Mouse (Mus musculus) hematopoietic stem cell, adult 5-6 weeks (primary cell): ENCODE measurements around the gene Nosip. TPM values are rescaled to one million over a fixed set of nuclear protein-coding genes. Genes with fewer than 3 reads are reported as not detected.

Experiments used
- ATAC-seq, 2 experiments: fragments of 125-278 bp in 1 of 2; replicated peaks in 1 of 2; 2 replicates each; pipeline ENCODE4 v1.8.0; 2016 to 2017; ENCODE audit warnings: inconsistent platforms in 2 of 2, mild to moderate bottlenecking in 2 of 2, moderate number of reproducible peaks in 2 of 2, low read depth in 1 of 2, moderate TSS enrichment in 1 of 2; ENCODE audit not compliant: low FRiP score in 2 of 2, poor library complexity in 2 of 2, severe bottlenecking in 2 of 2, insufficient read depth in 1 of 2, low TSS enrichment in 1 of 2
- total RNA-seq: library from RNA; stranded (forward); fragments of 172-1452, 232-1000 nt; gene quantifications from 2 replicates; pipeline ENCODE4 v1.2.3, GENCODE M21; 2017

Nosip gene
- total RNA-seq, 1 experiment from 2014 or later = 72.8 TPM

DNA sequence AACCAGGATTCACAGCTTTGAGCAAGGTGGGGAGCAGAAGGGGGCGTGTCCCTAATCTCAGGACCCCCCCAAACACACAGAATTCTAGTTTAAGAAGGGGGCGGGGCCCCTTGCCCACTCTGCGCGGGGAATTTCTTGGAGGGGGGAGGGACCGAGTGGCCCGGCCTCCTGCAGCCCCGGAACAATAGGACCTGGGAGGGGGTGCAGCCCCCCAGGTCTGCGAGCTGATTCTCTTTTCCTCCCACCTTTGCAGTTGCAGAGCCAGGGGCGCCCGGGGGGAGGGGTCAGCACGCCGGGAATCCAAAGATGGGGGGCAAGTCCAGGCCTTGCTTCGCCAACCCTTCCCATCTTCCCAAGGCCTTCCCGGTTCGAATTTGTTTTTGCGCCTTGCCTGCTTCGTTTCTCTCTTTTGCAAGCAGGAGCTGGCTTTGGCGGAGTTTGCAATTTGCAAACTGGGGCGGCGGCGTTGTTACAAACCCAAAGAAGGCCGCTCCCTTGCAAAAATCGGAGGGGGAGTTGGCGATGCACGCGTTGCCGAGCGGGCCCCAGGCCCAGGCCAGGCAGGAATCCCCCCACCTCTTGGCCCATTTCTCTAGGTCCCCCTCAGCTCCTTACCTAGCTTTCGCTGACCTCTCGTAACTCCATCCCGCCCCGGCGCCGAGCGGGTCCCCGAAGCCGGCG is 9.9 kb upstream of the Nosip start:
- no peak for ATAC-seq

DNA sequence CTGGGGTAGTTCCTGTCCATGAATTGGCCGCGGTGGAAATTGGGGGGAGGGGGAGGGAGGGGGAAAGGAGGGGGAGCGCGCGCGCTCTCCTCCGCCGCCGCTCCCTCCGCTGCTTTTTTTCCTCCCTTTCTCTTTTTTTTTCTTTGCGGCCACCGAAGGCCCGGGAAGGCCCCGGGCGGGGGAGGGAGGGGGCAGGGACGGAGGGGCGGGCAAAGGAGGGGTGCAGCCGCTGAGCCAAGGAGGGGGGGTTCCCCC is 9.4 kb upstream of the Nosip start, which contains the start of gene Prr12:
TSS of gene Prr12 (minus strand) at position 20 of the 255 bp plus-strand sequence.
- no peak for ATAC-seq

DNA sequence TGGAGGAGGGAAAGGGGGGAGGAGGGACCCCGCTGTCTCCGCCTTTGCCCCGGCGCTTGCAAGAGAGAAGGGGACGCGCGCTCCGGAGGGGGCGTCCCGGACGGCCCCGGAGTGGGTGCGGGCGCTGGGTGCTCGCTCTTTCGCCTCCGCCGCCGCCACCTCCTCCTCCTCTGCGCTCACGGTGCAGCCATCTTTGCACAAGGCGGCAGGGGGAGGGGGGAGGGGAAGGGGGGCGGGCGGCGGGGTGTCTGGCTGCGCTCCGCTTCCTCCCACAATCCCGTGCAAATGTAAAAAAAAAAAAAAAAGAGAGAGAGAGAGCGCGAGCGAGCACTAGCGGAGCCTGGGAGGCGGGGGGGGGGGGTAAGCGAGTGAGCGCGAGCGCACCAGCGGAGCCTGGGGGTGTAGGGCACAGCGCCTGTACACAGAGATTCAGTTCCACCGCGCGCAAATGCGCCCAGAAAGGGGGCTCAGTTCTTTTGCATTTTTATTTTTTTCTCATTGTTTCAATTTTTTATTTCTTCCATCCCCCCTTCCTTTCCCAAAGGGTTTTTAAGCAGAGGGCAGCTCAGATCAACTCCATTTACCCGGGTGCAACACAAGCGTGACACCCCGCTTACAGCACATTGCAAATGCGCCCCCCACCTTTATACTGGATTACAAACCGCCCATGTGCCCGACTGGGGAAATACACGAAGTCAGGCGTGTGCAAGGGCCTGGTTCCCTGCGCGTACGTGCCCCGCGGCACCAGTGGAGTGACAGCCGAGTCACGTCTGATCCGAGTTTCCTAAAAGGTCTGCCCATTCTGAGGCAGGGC is 8.9 kb upstream of the Nosip start:
- ATAC-seq = peak; percentile 30 to 43

DNA sequence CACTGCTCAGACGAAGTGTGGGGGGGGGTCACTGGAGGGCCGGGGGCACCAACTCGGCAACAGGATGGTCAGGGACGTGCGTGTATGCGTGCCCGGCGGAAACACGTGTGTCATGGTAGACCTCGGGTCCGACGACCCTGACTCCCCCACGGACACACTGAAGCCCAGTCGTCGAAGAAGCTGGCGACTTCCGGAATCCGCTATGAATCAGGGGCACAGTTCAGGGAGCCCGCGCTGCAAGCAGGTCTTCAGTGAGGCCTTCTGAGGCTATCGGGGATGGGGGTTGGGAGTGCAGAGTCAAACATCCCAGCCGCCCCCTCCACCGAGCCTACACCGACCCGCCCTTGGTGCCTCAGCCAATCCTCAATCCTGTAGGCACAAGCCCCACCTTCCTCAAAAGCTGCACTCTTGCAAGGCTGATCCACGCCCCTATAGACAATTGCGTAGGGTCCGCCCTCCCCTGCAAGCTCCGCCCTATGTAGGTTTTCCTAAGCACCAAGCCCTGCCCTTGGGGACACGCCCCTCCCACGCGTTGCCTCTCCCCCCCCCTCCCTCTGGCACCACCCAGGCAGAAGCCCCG is 8.2 kb upstream of the Nosip start:
- ATAC-seq = peak; percentile 93 to 94

DNA sequence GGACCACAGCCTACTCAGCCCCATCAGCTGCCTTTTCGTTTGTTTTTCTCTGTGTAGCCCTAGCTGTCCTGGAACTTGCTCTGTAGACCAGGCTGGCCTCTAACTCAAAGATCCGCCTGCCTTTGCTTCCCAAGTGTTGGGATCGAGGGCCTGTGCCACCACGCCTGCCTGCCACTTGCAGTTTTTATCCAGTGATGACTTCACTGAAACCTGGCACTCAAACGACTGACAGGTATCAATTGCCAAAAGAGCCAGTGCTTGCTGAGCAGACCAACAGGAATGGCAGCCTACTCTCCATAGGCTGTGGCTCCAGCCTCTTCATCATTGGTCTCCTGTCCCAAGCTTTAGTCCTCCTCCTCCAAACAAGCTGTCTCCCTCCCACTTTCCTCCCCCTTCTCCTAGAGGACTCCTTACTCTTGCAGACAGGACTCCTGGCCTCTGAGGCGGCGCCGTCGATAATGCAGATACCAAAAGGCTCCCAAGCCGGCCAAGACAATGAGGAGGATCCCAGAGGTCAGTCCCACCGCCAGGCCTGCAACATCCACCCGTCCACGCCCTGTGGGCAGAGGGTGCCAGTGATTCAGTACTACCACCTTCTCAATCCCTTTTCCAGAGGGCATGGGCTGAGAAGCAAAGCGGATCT is 5.8 kb upstream of the Nosip start:
- ATAC-seq = no peak

DNA sequence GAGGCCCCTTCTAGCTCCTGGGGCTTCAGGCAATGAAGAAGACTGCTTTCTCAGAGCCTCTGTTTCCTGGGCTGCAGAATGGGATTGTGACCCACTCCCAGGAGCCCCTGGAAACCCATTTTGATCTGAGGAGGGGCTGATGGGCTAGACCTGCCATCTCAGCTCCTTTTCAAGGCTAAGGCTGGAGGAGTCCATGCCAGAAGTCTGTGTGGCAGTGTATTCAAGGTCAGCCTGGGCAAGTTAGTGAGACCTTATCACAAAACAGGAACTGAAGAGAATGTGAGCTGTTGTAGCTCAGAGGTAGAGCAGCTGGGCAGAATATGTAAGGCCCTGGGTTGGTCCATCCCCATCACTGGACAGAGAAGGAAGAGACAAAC is 5.3 kb upstream of the Nosip start:
- no peak for ATAC-seq

DNA sequence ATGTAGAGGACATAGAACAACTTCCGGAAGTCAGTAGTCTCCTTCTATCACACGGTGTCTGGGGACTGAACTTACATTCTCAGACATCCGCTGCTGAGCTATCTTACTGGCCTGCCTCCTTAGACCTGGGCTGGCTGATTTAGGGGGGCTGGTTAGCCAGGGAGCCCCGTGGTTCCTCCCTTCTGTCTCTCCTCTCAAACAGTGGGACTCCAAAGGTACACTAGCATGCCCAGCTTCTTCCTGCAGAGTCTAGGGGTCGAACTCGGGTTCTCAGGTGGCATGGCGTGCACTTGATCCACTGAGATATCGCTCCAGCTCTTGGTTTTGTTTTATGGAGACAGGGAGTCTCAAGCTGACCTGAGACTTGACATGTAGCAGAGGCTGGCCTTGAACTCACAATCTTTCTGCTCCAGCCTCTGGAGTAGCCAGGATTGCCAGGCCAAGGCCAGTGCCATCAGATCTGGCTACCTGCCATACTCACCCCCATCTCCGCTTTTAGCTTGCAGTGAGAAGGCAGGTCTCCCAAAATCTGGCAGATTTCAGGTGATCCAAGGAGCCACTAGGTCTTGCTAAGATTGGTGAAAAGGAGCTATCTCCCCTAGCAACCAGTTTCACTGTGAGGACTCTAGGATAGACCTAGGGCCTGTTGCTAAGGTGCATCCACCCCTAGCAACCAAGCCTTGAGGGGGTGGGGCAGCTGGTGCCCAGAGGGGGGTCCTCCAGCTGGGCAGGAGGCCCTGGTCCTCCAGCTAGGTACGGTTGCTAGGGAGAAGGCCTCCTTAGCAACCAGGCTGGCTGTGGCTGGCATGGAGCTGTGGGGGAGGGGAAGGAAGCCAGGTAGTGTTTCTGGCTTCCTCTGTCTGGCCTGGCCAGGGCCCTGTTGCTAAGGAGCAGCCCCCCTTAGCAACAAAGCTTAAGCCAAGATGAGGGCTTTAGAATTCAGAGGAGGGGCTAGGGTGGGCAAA is 3.3 kb upstream of the Nosip start:
- no peak for ATAC-seq

DNA sequence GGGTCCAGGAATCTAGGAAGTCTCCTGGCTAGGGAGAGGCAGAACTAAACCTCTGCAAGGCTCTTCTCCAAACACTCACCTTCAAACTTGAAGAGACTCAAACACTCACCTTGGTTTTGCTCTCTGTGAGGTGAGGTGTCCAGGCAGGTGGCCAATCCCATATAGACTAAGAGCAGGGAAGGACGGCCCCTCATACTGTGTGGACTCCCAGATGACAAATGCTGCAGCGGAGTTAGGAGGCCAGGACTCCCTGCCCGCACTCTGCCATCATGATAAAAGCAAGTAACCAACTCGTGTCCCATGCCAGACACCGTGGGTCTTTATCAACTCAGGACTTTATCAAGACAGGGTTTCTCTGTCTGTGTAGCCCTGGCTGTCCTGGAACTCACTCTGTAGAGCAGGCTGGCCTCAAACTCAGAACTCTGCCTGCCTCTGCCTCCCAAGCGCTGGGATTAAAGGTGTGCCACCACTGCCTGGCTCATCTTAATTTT is 1.6 kb upstream of the Nosip start:
- no peak for ATAC-seq

DNA sequence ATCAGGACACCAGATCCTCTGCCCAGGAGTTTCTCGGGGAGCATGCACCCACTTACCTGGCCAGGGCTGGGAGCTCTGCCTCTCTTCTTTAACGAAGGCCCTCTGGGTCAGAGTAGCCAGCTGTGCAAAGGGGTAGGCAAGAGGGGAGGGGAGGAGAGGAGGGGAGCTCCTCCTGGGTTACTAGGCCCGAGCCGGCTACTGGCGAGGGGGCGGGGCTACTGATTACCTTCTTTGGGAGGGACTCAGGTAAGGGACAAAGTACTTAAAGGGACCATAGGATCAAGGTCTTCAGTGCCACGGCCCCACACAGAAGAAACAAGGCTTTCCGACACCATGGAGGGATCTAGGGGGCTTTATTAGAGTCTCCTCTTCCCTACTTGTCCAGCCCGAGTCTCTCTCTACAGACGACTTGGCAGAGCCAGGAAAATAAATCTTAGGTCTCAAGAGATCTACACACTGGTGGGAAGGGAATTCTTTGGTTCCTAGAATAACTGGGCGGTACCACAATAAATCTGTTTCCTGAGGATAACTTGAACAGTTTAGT is 625 bp upstream of the Nosip start:
- ATAC-seq = no peak

DNA sequence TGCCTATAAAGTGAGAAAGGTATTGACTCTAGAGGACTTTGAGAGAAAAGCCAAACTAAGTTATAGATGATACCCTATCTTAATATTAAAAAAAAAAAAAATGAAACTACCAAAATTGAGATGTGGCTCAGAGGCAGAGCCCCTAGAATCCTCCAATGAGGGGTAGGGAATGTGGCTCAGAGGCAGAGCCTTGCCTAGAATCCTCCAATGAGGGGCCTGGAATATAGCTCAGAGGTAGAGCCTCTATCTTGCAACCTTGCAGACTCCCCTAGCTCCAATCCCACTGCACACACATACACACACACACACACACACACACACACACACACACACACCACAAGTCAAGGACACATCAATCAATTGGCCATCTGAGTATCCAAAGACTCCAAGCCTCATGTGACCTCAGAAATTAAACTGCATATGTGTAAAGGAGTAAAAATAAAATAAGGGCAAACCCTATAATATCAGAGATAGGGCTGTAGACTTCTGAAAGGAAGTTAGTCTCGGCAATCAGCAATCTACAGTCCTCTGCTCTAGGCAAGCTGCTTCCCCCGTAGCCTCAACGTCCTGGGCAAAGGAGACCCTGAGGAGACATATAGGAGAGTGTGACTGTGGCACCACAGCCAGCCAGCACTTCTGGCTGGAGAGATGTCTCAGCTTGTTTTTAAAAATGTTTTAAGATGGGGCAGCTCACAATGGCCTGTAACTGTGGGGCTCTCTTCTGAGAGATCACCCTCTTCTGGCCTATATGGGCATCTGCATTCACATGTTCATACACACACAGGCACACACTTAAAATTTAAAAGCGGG is 5.2 kb downstream of the Nosip start:
- no peak for ATAC-seq

DNA sequence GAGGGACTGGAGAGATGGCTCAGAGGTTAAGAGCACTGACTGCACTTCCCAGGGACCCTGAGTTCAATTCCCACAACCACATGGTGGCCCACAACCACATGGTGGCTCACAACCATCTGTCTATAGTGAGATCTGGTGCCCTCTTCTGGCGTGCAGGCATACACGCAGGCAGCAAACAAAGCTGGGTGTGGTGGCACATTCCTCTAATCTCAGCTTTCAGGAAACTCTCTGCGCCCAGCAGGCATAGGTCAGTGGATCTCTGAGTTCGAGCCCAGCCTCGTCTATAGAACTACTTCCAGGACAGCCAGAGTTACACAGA is 5.7 kb downstream of the Nosip start:
- ATAC-seq = peak in 1 of 2 experiments; percentile 60; a peak in 1 of 4 replicates

DNA sequence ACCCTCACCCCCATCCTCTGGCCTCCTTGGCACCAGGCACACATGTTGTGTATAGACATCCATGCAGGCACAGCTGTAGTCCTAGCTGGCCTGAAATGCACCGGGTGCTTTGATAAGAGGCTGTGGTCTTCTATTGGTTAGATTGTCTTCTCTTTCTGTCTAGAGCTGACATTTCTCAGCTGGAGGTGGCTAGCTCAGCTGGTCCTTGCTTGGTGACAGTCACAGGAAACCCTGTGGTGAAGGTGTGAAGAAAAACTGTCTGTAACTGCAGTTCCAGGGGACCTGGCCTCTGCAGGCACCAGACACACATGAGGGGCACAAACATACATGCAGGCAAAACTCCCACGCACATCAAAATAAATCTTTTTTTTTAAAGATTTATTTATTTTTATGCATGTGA is 7.4 kb downstream of the Nosip start:
- no peak for ATAC-seq

DNA sequence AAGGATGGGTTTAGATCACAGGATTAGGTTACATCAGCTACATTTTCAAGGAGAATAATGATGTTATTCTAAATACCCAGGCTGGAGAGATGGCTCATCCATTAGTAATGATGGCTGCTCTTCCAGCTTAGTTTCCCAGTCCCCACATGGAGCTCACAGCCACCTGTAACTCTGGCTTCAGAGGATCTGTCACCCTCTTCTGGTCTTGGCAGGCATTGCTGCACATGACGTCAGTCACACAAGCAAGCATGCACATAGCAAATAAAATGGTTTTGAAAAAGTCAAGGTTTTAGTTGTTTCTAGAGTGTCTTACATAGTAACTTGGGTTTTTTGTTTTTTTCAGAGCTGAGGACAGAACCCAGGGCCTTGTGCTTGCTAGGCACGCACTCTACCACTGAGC is 10.0 kb downstream of the Nosip start:
- ATAC-seq = no peak

DNA sequence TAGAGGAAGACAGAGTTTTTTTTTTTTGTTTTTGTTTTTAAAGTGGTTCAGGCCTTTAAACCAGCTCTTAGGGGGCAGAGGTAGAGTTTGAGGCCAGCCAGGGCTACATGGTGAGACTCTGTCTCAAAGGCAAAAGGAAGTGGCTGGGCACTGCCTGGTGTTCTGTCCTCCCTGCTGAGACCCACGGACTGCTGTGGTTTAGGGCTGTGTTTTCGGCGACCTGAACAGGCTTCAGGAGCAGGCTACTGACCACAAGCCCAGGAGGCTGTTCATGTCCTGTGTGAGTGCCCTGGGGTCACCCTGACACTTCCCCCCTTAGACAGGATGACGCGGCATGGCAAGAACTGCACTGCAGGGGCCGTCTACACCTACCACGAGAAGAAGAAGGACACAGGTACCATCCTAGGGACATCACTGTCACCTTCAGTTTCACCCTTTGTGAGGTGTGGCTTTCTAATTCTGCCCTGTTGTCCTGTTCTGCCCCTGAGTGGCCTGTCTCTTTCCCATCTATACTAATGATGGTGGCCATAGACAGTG is 11.0 kb downstream of the Nosip start:
- no peak for ATAC-seq

DNA sequence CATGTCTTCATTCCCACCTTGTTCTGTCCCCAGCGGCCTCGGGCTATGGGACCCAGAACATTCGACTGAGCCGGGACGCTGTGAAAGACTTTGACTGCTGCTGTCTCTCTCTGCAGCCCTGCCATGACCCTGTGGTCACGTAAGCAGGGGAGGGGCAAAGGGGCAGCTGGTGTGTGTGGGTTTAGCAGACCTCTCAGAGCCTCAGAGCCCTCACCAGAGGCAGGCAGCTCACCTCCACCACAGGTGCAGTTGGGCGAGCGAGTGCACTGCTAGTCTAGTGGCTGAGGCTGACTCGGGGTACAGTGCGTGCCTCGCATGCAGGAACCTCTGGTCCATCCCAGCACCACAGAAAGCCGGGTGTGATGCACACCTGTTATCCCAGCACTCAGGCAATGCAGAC is 11.7 kb downstream of the Nosip start:
- no peak for ATAC-seq

DNA sequence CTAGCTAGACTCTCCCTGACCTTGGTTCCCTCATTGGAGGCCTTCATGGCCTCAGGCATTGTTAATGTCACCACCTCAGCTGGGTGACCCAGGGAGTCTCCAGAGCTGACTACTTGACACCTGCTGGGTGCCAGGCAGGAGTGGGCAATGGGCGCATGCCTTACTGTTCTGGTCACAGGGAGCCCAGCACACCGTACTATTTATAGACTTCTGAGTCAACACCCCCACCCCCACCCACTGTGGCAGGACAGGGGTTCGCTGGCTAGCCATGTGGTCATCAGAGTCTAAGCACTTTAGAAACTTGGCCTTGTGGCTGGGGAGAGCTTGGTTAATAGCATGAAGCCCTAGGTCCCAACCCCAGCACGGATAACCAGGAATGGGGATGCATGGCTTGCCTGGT is 13.2 kb downstream of the Nosip start:
- ATAC-seq = no peak
